Mouse (Mus musculus) stomach, embryonic 16.5 days (tissue): ENCODE results near the gene Nup205. TPM values are rescaled to one million over a fixed set of nuclear protein-coding genes. Genes with fewer than 3 reads are reported as not detected.

Source experiments
- ATAC-seq: fragments of 200-750 bp; cut with Nextera tagmentation; 2 replicates; pipeline ENCODE4 v1.8.0; 2017; ENCODE audit warnings: moderate number of reproducible peaks, moderate TSS enrichment; ENCODE audit not compliant: insufficient read depth, low FRiP score
- H3K27ac ChIP-seq: fragments of 300-500 bp; sonication (generic); 2 replicates; pipeline ENCODE4 v1.5.1; 2014; ENCODE audit warnings: low read length
- H3K27me3 ChIP-seq: fragments of 300-500 bp; sonication (generic); 2 replicates; pipeline ENCODE4 v1.6.1; 2014; ENCODE audit warnings: low read length, control low read depth, mixed read lengths; ENCODE audit not compliant: control insufficient read depth, insufficient read depth
- H3K36me3 ChIP-seq: fragments of 300-500 bp; sonication (generic); 2 replicates; pipeline ENCODE4 v1.6.1; 2014; ENCODE audit warnings: low read length; ENCODE audit not compliant: control insufficient read depth, insufficient read depth
- H3K4me1 ChIP-seq: fragments of 300-500 bp; sonication (generic); 2 replicates; pipeline ENCODE4 v1.6.1; 2014; ENCODE audit warnings: low read length, control low read depth, mixed read lengths; ENCODE audit not compliant: control insufficient read depth, insufficient read depth
- H3K4me2 ChIP-seq: fragments of 300-500 bp; sonication (generic); 2 replicates; pipeline ENCODE4 v1.6.1; 2014; ENCODE audit warnings: low read depth, low read length, mixed read lengths
- H3K4me3 ChIP-seq: fragments of 300-500 bp; sonication (generic); replicated peaks from 2 replicates; pipeline ENCODE4 v1.5.1; 2014; ENCODE audit warnings: mild to moderate bottlenecking, low read length
- H3K9ac ChIP-seq: fragments of 300-500 bp; sonication (generic); 2 replicates; pipeline ENCODE4 v1.6.1; 2014; ENCODE audit warnings: low read length
- H3K9me3 ChIP-seq: fragments of 300-500 bp; sonication (generic); replicated peaks from 2 replicates; pipeline ENCODE4 v1.6.1; 2016; ENCODE audit warnings: low read length, control low read depth; ENCODE audit not compliant: control insufficient read depth
- WGBS: fragments of 180-500 bp; shearing (Covaris S2); extraction: QIAGEN DNeasy Blood & Tissue Kit; methylation state at CpG from one replicate; pipeline ENCODE4 v1.1.7; 2014; 5-methylcytosine and 5-hydroxymethylcytosine counted together
- polyA plus RNA-seq: library from polyadenylated mRNA; unstranded; fragments of >200 nt; fragmentation: Nextera tagmentation; extraction: Ambion mirVana; gene quantifications from 2 replicates; pipeline ENCODE4 v1.2.1, GENCODE M21; 2015

Nup205 gene
- polyA plus RNA-seq, 1 experiment from 2014 or later: 30.8 TPM

DNA sequence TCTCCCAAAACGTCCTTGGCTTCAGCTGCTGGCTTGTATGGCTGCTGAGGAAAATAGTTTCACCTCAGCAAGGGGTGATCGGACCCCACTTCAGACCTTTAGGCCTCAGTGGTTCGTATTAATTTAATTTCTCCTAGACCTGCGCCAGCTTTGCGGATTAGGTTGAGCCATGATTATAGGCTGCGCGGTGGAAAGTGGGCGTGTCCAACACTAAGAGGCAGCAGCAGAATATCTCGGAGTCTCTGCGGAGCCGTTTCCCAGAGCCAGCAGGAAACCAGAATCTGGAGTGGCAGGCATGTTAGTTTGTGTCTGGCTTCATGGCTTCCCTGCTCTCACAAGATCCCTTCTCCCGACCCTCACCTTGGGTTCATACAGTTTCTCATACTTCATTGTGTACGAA is 92.4 kb downstream of the Nup205 start:
- ATAC-seq: no peak
- 75% methylated on average over 13 of the region's 13 CpGs for WGBS

DNA sequence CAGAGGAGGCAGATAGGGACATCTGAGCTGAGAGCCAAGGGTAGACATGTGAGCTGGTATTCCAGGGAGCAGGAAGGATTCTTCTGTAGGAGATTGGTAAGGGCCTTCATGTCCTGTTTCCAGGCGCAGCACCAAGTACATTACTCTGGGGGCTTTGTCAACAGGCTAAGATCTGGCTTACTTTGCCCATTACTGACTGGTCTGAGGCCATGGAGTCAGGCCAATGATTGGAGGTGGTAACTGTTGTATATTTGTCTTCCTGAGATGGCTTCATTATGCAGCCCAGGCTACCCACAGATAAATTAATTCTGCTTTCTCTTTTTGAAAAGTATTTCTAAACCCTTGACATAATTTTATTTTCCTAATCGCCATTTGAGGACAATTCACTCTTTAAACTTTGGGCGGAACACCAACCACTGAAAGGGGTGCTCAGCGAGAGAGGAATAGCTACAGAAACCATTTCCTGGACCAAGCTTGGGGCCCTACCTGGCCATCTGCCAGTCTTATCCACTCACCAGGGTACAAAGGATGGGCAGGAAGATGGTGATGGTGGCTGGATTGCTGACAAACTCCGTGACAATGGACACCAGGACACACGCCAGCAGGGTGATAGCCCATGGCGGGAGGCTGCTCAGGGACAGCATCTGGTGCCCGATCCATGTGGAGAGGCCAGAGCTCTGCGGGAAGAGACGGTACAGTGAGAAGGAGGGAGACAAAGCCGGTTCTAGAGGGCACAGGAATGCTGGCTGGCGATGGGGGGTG is 94.1 kb downstream of the Nup205 start:
- Histone ChIP-seq H3K4me1 (no peaks in the 10 kb centered on the region), H3K4me2 (no peak overlapping the region), H3K4me3 (no peak overlapping the region), H3K36me3 (no peaks in the 10 kb centered on the region), H3K27me3 (no peaks in the 10 kb centered on the region), H3K9me3 (0 out of 2 replicates have a peak, but pooled peaks cover 2% of the 10 kb centered on the region), H3K9ac (no peak overlapping the region), H3K27ac (no peak overlapping the region)
- no peak for ATAC-seq
- 83% methylated on average over 12 of the region's 12 CpGs for WGBS

More for the DNA sequence above, 92.4 kb downstream of the Nup205 start:
- no peak overlapping the region for H3K4me3 ChIP-seq
- H3K36me3 ChIP-seq: no peaks in the 10 kb centered on the region
- no peaks in the 10 kb centered on the region for H3K27me3 ChIP-seq
- no peak overlapping the region for H3K9ac ChIP-seq
- H3K27ac ChIP-seq: no peak overlapping the region
- H3K9me3 ChIP-seq: 0 out of 2 replicates have a peak, but pooled peaks cover 2% of the 10 kb centered on the region
- H3K4me2 ChIP-seq: no peak overlapping the region
- H3K4me1 ChIP-seq: no peaks in the 10 kb centered on the region

DNA sequence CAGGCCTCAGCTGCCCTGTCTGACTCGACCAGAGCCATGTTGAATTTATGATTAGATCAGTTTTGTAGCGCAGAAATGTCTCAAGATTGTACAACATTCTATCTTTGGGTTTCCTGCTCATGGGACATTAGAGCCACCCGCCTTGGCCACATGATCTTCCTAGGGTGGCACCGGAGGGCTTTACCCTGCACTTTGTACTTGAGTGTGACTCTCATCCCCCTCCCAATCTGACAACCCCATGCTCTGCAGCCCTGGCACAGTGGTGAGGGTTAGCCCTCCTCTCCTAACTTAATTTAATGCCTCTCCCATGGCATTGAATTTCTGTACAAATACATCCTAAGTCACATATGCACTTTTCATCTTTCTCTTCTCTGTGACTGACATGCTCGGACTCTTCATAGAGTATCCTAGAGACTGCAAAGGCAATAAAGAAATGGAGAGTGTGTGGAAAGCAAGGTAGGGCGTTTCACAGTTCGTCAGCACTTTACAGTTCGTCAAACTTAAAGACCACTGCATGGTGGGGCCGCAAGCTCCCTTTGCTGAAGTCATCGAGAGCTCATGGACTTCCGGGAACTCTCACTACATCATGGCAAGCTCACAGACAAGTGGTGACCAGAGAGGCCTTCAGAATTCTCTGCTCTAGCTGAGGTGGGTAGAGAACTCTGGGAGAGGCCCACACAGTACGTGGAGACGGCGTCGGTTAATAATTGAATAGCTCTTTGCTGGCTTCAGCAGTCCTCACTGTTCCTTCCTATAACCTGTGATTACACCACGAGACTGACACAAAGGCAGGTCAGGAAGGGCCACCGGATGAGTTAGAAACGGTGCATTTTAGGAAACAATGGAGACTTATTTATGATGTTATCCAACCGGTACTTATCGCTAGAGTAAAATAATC is 94.9 kb downstream of the Nup205 start:
- Histone ChIP-seq H3K4me2 (no peak overlapping the region), H3K4me1 (no peaks in the 10 kb centered on the region), H3K9ac (no peak overlapping the region), H3K27me3 (no peaks in the 10 kb centered on the region), H3K36me3 (no peaks in the 10 kb centered on the region), H3K4me3 (no peak overlapping the region), H3K27ac (no peak overlapping the region), H3K9me3 (0 out of 2 replicates have a peak, but pooled peaks cover 2% of the 10 kb centered on the region)
- ATAC-seq: no peak
- 74% methylated on average over 20 of the region's 20 CpGs for WGBS

DNA sequence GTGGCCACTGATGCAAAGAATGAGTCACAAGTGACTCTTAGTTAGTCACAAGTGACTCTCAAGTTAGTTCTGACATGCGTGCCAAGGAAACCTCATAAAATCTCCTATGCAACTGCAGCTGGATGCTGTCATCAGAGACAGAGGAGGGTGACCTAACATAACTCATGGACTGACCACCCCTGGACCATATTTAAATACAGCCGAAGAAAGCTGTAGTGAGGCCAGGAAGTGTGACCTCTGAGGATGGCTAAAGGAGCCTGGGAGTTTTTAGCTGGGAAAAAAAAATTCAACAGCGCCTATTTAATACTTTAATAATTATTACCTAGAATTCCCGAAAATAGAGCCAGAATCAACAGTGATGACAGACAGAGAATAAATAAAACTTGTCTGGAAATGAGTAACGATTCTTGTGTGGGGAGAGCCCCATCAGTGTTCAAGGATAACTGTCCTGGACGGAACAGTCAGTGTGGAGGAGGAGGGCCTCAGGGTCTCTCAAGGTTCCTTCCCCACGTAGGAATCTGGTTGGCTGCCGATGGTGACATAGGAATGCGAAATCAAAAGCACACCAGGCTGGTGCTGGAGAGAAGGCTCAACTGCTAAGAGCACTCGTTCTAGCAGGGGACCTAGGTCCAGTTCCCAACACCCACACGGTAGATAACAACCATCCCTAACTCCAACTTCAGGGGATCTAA is 96.3 kb downstream of the Nup205 start:
- 49% methylated on average over 11 of the region's 11 CpGs for WGBS
- no peak overlapping the region for H3K27ac ChIP-seq
- H3K27me3 ChIP-seq: no peaks in the 10 kb centered on the region
- H3K4me2 ChIP-seq: no peak overlapping the region
- no peak overlapping the region for H3K4me3 ChIP-seq
- no peak for ATAC-seq
- H3K9me3 ChIP-seq: 0 out of 2 replicates have a peak, but pooled peaks cover 2% of the 10 kb centered on the region
- H3K9ac ChIP-seq: no peak overlapping the region
- H3K4me1 ChIP-seq: no peaks in the 10 kb centered on the region
- no peaks in the 10 kb centered on the region for H3K36me3 ChIP-seq

GRCm38 (mm10) chr6:35277903-35278587 is 100.8 kb downstream of the Nup205 start:
- ATAC-seq: peak; percentile 68; the same call in 1 of the 2 replicates
- no peak overlapping the region for H3K27ac ChIP-seq

DNA sequence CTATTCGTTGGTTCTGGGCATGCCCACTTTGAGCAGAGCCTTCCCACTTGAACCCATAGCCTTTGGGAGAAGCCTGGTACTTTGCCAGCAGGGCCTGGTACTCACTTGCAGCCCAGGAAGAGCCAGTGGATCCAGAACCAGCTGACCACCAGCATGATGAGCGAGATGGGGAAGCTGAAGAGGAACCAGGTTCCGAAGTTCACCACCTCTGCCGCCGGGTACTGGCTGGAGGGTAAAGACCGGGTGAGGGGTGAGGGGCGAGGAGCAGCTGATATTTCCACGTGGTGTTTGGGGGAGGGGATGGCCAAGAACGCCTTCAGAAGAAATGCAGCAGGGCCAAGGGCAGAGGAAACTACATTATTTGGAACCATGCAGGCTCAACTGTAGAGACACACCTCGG is 102.1 kb downstream of the Nup205 start:
- H3K9me3 ChIP-seq: no peaks in the 10 kb centered on the region
- H3K9ac ChIP-seq: no peak overlapping the region
- H3K27me3 ChIP-seq: no peaks in the 10 kb centered on the region
- no peak overlapping the region for H3K4me3 ChIP-seq
- no peak overlapping the region for H3K4me2 ChIP-seq
- no peaks in the 10 kb centered on the region for H3K36me3 ChIP-seq
- WGBS: 74% methylated on average over 10 of the region's 10 CpGs
- ATAC-seq: no peak
- no peak overlapping the region for H3K27ac ChIP-seq
- no peaks in the 10 kb centered on the region for H3K4me1 ChIP-seq

More at GRCm38 (mm10) chr6:35277903-35278587, 100.8 kb downstream of the Nup205 start:
- Histone ChIP-seq H3K36me3 (no peaks in the 10 kb centered on the region), H3K4me3 (no peak overlapping the region), H3K4me1 (no peaks in the 10 kb centered on the region), H3K9ac (no peak overlapping the region), H3K4me2 (no peak overlapping the region), H3K9me3 (no peaks in the 10 kb centered on the region), H3K27me3 (no peaks in the 10 kb centered on the region)
- 39% methylated on average over 10 of the region's 10 CpGs for WGBS

GRCm38 (mm10) chr6:35288114-35288761 is 111.0 kb downstream of the Nup205 start:
- peak; percentile 58 for ATAC-seq
- Histone ChIP-seq H3K27ac (0 out of 2 replicates have a peak overlapping the region, but pooled peaks have one; percentile 4), H3K9ac (no peak overlapping the region), H3K36me3 (no peaks in the 10 kb centered on the region), H3K27me3 (no peaks in the 10 kb centered on the region), H3K4me2 (peak overlapping the region; percentile 8; the same call in 1 of the 2 replicates), H3K9me3 (no peaks in the 10 kb centered on the region), H3K4me3 (no peak overlapping the region), H3K4me1 (peaks cover 12% of the 10 kb centered on the region)
- 50% methylated on average over 11 of the region's 11 CpGs for WGBS

GRCm38 (mm10) chr6:35288920-35289319 is 111.7 kb downstream of the Nup205 start:
- Histone ChIP-seq H3K4me1 (peaks cover 12% of the 10 kb centered on the region), H3K27ac (0 out of 2 replicates have a peak overlapping the region, but pooled peaks have one; percentile 3), H3K27me3 (no peaks in the 10 kb centered on the region), H3K4me3 (no peak overlapping the region), H3K9ac (no peak overlapping the region), H3K36me3 (no peaks in the 10 kb centered on the region), H3K9me3 (no peaks in the 10 kb centered on the region), H3K4me2 (no peak overlapping the region)
- ATAC-seq: no peak
- 61% methylated on average over 7 of the region's 7 CpGs for WGBS
